Mouse (Mus musculus) kidney, adult 2 months (tissue): ENCODE measurements around the gene Zfp933.

Experiments used
- CTCF ChIP-seq: fragments of 200-500 bp; conservative IDR thresholded peaks from 2 replicates; pipeline ENCODE4 v1.5.1; 2011; ENCODE audit warnings: low read depth, mild to moderate bottlenecking, control low read depth, low read length, moderate library complexity, mixed read lengths; ENCODE audit not compliant: insufficient read depth, insufficient read length
- POLR2A ChIP-seq: fragments of 200-500 bp; IDR thresholded peaks from one replicate; pipeline ENCODE4 v1.6.1; 2011; ENCODE audit warnings: low read depth, low read length, control low read depth

DNA sequence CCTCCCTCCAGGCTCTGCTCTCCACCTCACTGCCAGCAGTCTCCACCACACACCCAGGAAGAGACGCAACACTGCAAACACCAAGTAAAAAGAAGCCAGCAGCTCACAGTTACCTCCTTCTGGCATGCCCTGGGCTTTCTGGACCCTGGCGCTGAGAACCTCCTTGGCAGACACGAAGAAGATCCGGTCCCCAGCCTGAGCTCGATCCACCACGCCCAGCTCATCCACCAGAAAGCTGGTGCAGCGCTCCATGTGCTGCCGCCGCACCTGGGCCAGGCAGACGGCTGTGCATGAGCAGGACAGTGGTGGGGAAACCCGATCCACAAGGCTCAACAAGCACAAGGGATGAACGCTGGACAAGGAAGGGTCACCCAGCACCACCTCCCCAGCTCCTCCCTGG lies 38.0 kb upstream of the Zfp933 start:
- no peak for TF ChIP-seq CTCF
- no peak for TF ChIP-seq POLR2A
